Mouse (Mus musculus): Measurements from ENCODE around the gene Plcb4.
"Not testable (repeated sequence)": the region's sequence is repeated elsewhere in the genome, so short reads cannot be mapped to it uniquely, and the experiment has no call there.

Plcb4 gene

DNA sequence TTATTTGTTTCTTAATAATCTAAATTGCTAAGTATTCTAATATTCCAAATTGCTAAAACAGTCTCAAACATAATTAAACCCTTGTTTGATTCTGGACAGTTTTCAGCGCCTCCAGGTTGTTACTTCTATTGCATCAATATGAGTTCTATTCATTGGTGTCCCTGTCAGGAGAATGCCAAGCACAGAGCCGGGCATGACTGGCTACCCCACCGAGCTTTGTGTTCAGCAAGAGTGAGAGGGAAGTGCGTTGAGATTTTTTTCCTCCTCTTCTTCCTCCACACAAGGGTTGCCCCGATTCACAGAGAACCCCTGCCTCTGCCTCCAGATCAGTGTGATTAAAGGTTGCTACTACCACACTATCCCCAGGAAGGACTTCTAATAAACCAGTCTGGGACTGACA lies 53.5 kb downstream of the Plcb4 start:
- DNase-seq (ENCODE audit: extremely low read depth, low read depth, low spot score), result no peak

DNA sequence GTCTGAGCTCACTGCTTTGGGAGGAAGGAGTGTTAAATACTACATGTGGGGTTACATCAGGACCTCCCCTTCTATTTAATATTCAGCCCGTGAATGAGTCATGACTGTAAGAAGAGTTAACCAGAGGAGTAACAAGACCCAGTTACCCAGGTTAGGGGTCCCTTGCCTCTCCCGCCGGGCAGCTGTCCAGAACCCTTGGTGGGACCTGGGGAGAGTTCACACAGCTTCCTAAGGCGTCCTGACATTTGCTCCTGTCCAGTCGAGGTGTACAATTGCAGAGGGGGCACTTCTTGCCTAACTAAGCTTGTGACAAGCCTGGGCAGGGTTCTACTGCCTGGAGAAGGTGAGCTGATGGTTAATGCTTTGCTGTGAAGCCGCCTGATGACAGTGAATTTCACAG lies 54.1 kb downstream of the Plcb4 start:
- no peak for DNase-seq (ENCODE audit: extremely low read depth, low read depth, low spot score)

DNA sequence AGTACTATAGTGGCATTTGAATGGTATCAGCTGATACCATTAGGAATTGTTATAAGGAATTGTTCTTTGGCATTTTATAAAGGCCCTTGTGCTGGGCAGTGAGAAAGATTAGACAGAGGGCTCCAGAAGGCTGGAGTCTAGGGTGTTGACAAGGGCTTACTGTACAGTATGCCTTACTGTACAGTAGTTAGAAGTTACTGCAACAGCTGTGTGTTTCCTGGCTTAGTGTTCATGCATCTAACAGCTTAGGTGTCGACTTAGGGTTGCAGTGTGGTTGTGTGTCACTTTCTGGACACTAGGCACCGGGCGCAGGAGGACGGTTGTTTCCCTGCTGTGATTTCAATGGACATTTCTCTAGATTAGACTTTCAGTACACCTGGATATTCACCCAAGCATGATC lies 57.4 kb downstream of the Plcb4 start:
- DNase-seq (ENCODE audit: extremely low read depth, low read depth, low spot score), result no peak

DNA sequence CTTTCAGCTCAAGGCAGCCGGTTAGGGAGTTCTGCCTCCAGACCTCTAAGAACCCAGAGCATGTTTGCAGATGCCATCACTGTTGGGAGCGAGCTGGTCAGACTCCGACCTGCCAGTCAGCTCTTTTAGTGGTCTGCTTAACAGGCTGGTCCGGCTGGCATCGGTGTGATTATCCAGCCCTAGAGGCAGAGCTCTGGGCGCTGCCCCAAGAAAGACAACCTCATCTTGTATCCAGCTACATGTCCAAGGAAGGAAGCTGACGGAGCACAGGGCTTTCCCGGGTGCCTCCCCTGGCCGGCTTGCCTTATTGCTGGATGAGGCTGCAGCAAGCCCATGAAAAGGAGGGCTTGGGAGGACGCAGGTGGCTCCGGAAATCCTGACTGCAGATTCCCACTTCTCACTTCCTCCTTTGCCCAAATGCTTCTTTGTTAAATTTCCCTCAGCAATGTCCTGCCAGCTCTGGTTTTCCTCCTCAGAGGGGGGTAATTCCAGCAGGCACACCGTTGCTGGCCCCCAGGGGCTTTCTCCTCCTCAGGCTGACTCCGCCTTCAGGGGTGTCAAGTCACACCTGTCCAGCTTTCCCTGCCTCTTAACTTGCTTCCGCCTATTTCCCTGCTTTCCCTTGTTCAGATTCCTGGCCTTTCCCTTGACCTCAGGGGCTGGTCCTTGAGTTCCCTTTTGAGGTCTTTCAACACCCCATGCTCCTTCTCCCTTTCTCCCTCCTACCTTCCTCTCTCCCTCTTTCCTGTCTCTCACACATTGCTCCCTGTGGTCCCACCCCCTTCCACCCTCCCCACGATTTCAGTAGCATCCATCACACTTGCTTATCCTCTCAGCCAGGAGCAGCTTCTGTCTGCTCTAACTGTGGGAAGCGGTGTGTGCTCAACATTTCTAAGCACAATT lies 58.7 kb downstream of the Plcb4 start:
- no peak for DNase-seq (ENCODE audit: extremely low read depth, low read depth, low spot score)

DNA sequence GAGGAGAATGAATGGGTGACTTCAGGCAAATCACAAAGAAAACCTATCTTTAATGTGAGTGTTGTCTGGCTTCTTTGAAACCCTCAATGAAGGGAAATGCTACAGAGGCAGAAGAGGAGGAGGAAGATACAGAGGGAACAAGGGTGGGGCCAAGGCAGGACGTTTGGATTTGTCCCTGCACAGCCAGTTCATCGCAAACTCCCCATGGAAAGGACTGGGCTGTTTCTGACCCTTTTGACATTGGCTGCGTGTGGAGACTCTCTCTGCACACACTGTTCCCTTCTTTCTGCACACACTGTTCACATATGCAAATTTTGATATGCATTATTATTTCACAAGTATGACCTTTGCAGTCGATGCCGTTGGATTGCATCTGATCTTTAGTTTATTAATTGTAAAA lies 63.3 kb downstream of the Plcb4 start:
- DNase-seq (ENCODE audit: extremely low read depth, low read depth, low spot score), result no peak

DNA sequence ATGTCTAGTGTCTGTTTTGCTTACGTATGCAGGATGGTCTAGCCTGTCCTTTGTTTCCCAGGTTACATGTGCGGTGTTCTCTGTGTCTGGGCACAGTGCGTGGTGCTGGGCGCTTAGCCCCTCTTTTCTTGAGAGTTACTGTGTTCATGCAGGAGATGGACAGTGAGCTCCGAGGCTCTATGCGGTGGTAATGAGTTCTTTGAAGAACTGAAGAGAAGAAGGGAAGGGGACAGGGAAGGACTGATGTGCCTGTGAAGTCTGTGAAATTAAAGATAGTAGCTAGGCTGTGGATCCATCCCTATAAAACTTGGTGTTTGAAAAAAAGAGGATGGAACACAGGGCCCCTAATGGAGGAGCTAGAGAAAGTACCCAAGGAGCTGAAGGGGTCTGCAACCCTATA lies 64.6 kb downstream of the Plcb4 start:
- no peak for DNase-seq (ENCODE audit: extremely low read depth, low read depth, low spot score)

DNA sequence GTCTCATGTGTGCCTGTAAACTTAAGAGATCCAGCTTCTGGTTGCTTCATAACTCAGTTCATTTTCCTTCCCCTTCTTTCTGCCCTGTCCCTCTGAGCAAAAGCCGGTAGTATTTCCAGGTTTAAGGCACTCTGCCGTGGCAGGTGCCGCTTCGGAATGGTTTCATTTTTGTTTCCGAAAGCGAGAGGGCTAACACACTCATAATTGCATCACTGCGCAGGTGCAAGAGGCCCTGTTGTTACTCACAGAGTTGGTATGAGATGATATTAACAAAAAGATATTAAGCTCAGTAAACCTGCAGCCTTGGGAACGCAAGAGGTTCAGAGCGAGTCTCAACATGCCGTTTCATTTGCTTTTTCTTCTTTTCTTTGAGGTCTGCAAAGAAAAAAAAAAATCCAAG lies 65.7 kb downstream of the Plcb4 start:
- no peak for DNase-seq (ENCODE audit: extremely low read depth, low read depth, low spot score)

DNA sequence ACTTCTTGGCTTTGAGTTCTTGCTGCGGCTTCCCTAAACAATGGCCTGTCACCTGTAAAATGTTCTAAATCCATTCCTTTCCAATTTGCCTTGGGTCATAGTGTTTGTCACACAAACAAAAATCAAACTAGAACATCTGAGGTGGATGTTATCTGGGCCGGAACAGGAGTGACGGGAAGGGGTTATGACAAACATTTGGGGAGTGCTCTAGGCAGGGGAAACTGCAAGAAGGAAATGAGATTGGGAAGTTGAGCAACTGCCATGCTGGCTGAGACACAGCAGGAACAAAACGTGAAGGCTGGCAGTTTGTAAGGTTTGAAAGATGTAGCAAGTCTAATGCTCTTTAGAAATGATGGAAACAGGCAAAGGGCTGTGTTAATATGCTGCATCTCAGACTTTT lies 66.6 kb downstream of the Plcb4 start:
- no peak for DNase-seq (ENCODE audit: extremely low read depth, low read depth, low spot score)

DNA sequence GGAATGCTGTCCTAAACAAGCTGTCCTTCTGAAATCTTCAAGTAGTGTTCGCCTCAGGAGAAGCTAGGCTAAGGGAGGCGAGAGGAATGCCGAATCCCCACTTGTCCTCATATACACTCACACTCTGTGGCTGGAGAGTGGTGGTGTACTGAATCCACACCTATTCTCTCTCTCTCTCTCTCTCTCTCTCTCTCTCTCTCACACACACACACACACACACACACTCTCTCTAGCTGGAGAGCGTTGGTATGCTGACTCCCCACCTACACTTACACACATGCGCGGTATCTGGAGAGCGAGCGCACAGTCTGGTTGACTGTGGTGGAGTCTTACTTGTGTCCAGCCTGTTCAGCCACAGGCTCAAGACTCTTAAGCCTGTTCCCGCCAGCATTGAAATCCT lies 68.3 kb downstream of the Plcb4 start:
- no peak for DNase-seq (ENCODE audit: extremely low read depth, low read depth, low spot score)

DNA sequence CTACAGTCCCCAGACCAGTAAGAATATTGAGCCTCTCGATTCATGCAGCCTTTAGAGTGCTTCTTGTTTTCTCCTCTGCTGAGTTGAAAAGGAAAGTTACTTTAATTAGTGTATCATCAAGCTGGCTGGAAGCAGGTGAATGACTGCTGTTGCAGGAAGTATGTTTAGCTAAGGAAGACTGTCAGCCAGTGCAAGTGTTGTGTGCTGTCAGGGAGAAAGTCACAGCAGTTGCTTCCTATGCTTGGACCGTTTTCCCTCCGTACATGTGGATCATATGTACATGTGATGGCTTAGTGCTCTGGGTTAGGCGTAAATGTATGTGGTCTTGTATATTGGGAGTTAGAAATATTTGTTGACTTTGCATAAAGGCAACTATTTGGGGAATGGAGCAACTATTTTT lies 69.1 kb downstream of the Plcb4 start:
- DNase-seq (ENCODE audit: extremely low read depth, low read depth, low spot score), result no peak

DNA sequence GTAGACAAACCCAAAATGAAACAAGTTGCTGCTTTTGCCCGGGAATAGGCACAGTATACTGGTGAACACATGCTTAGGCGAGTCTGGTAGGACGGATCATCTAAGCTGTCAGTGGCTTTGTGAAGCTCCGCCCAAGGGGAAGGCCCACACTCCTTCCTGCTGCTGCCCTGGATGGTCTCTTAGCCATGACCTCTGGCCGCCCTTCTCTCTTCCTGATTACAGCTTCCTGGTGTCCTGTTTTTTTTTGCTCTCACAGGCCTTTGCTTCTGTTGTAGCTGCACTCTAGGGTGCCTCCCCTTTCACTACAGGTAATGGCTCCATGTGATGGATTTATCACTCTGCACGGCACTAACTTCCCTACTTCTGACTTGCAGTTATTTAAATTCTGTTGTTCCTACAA lies 72.8 kb downstream of the Plcb4 start:
- no peak for DNase-seq (ENCODE audit: extremely low read depth, low read depth, low spot score)

DNA sequence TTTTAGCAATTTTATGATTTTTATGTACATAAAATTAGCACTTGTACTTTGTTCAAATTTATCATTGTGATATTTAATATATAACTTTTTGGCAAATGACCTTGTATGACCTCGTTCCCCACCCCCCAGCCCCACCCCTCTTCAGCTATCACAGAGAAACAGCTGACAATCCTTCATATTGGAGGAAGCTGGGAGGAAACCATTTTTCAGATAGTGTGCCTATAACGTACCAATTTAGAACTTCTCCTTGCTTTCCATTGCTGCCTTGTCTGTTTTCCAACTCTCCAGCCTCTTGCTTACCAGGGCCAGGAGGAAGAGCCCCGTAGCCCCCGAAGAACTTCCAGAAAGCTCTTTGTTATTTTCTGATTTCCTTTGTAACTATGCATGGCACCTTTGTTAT lies 73.8 kb downstream of the Plcb4 start:
- DNase-seq (ENCODE audit: extremely low read depth, low read depth, low spot score), result no peak

DNA sequence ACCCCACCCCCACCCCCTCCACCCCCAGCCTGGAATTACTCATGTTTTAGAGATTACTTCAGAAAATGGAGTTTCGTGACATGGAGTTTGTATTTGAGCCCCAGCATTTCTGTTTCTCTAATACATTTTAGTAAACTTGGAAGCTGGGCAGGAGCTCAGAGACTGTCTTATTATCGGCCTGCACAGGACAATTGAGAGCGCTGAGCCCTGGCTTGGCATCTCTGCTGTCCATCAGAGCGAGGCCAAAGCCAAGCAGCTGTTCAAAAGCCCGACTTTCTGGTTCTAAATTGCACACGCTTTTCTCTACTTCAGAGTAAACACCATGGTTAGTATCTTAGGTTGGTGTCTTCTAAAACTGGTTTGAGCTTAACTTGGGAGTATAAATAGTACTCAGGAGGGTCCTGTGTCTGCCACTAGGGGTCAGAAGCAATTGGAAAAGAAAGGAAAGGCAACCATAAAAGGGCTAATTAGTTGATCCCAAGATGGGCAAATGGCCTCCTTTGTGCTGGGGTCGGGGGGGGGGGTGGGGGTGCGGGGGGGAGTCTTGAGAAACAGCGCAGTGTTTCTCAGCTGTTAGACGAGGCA lies 75.2 kb downstream of the Plcb4 start:
- DNase-seq (ENCODE audit: extremely low read depth, low read depth, low spot score), result no peak

DNA sequence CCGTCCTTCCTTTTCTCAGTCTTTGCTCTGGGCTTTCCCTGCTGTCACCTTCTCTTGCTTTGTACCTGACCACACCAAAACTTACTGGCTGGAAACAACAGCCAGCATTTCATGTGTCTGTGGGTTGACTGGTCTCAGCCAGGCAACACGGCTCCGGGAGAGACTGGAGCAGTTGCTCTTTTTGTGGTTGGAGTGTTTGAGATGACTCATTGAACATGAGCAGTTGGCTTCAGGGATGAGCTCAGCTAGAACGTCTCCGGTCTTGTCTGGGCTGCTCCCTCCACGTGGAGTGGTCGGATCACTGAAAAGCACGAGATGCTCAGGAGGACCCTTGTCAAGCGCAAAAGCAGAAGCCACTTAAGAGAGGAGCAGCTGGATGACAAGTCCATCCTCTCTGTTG lies 78.7 kb downstream of the Plcb4 start:
- DNase-seq (ENCODE audit: extremely low read depth, low read depth, low spot score), result no peak

DNA sequence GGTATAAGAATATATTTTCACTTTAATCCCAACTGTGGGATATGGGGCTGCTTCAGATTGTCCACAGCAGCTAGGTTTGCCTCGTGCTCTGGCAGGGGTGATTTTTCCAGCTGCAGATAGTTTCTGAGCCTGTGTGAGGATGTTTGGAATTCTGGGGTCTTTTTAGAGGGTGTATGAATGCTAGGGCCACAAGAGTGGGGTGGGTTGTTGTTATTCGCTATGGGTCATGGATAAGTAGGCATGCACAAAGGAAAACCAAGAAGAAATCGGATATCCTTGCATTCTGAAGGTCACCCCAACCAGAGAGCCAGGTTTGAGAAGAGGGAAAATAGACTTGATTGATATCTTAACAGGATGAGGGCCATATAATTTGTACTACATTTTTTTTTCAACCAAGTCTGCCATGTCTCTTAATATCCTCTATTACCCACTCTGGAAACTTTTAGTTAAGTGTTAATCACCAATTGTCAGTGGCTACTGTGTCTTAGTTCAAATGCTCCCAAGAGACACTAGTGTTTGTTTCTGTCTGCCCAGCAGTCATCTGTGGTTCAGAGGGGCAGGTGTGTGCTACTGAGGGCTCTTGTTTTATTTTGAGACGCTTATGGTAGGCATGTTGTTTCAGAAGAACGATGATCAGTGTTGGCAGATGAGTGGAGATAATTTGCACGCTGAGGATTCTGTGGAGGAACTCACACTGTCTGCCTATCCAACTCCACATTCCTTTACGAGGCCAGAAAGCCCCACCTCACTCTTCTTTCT lies 79.4 kb downstream of the Plcb4 start:
- not testable (repeated sequence) for DNase-seq (ENCODE audit: extremely low read depth, low read depth, low spot score)

DNA sequence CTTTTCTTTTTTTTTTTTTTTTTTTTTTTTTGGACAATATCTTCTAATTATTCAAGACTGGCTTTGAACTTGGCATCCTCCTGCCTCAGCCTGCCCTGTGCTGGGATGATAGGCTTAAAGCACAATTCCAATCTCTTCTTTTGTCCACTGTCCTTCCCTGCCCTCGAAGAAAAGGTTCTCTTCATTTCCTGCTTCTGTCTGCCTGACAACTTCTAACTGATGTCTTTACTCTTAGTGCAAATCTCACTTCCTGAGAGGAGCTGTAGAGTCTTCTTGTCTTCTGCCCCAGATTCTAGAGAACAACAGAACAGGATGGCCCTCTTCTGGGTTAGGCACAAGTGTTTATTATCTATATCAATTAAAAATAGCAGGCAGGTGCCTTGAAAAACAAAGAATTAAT lies 80.1 kb downstream of the Plcb4 start:
- no peak for DNase-seq (ENCODE audit: extremely low read depth, low read depth, low spot score)

DNA sequence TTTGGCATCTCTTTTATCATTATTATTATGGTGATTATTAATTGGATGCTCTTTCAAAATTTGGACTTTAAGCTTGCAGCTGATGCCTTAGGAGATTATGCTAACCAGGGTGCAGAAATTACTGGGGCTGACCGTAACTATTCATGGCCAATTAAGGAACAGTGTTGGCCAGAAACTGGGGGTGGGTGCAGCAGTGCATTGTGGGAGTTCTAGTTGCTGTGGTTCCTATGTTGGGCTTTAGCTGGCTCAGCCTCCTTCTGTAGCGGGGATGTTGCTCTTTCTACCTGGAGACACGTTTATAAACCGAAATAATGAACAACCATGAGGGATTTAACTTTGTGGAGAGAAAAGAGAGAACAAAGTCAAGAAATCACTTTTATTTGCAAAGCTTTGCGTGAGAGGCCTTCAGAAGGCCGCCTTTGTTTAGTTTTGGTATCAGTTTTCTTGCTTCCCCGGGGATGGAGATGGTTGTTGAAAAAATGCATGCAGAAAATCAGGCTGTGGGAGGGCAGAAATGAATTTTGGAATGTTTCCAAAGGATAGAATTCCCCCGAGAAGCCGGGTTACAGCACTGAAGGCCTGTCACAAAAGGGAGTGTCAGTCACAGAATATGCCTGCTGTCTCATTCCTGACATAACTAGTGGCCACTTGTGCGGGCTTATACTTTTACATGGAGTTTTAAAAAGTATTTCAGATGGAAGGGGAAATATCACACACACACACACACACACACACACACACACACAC lies 84.3 kb downstream of the Plcb4 start:
- DNase-seq (ENCODE audit: extremely low read depth, low read depth, low spot score), result no peak

DNA sequence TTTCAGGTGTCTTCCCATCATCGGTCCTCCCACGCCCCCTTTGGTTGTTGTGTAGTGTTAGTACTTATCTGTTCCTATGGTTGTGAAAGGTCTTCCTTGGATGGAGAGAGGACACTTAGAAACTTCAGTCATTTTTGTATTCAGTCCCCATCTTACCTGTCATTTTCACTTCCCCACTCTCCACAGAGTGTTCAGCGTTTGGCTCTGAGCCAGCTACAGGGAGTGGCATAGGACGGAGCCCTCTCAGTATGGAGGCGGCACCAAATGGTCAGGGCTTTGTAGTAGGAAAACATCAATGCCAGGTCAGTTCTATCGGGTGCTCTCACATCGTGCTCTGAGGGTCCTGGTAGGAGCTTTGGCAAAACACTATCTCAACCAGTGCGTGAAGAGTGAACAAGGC lies 85.9 kb downstream of the Plcb4 start:
- DNase-seq (ENCODE audit: extremely low read depth, low read depth, low spot score), result no peak

DNA sequence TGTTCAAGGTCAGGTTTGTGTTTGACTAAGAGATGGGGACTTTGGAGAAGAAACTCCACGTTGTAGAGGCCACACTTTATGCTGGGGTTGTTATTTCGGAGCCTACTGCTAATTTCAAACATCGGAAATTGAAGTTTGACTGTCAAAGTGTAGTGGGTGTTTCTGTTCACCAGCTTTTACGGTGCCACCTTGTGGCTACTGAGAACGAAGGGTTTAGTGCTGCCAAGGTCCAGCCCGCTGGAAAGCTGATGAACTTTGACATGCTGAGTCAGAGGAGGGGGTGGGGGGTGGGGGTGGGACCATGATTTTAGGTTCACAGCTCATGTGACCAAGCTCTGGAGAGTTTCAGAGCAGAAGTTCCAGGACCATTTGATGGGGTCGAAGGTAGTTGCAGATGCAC lies 86.3 kb downstream of the Plcb4 start:
- no peak for DNase-seq (ENCODE audit: extremely low read depth, low read depth, low spot score)

DNA sequence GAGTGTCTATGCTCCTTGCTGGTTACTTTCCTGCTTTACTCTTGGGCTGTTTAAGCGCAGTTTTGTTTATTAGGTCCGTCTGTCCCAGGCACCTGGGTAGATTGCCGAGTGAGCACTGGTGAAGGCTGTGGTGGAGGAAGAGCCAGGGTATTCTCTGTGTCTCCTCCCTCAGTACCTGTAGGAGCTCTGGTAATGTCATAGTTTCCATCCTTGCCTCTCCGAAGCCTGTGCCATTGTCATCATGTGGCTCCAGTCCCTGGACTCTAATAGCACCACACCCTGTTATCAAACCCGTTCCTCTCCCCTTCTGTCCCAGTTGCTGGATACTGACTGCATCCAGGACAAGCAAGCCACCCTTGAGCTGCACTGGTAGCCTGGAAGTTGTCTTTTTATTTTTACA lies 89.6 kb downstream of the Plcb4 start:
- DNase-seq (ENCODE audit: extremely low read depth, low read depth, low spot score), result no peak

DNA sequence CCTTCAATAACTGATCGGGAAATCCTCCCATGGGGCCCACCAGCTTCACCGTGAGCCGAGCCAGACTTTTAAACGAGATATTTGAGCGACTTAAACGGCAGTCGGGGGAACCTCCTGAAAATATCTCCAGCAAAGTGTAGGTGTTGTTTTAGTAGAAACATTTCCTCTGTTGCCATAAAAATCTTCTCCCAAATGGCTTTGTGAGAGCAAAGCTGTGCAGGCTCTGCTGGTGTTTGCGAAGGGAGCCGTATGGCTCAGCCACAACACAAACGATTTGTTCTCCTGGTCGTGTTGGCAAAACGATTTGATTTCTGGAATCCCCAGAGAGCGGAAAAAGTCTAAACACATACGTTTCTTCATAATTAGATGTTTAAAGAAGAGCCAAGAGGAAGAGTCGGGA lies 90.8 kb downstream of the Plcb4 start:
- no peak for DNase-seq (ENCODE audit: extremely low read depth, low read depth, low spot score)

All from fat pad, adult 2 months (tissue).